Mouse (Mus musculus) CH12.LX (cell line): ENCODE measurements around the gene Schip1.

Source experiments
- CTCF ChIP-seq, 2 experiments: IDR thresholded peaks in 1 of 2; conservative IDR thresholded peaks in 1 of 2; 2 replicates each; pipeline ENCODE4 v1.5.1; 2011 to 2012; ENCODE audit warnings: low read depth in 2 of 2, low read length in 2 of 2, improper control_type of control experiment in 1 of 2, inconsistent platforms in 1 of 2, mild to moderate bottlenecking in 1 of 2, moderate library complexity in 1 of 2
- POLR2A ChIP-seq: IDR thresholded peaks from 2 replicates; pipeline ENCODE4 v1.6.1; 2011; ENCODE audit warnings: low read depth, mild to moderate bottlenecking, improper control_type of control experiment, low read length
- USF2 ChIP-seq: conservative IDR thresholded peaks from 2 replicates; pipeline ENCODE4 v1.6.1; 2011; ENCODE audit warnings: low read depth, low read length, improper control_type of control experiment
- ZMIZ1 ChIP-seq: IDR thresholded peaks from 2 replicates; pipeline ENCODE4 v1.6.1; 2012; ENCODE audit warnings: low read depth, mild to moderate bottlenecking, inconsistent platforms, low read length, improper control_type of control experiment

DNA sequence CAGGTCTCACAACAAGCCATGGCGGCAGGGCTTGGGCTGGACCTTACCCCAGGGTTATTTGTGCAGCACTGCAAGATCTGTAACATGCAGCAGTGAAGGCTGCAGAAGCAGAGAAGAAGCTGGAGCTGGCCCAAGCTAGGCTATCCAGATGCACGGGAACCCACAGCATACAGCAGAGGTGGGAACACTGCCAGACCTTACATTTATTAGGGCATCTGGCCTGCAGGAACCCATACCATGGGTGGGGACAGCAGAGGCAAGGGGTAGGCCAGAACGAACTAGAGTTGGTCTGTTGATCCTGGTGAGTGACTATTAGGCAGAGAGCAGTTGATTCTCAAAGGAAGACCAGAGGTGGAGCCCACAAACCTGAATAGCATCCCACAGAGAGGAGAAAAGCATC is 178.6 kb downstream of the Schip1 start:
- TF ChIP-seq USF2, result no peak
- TF ChIP-seq ZMIZ1, result no peak
- no peak for TF ChIP-seq POLR2A
- no peak for TF ChIP-seq CTCF (conservative IDR thresholded peaks at IDR 0.05 in 1 of 2, IDR thresholded peaks at IDR 0.05 in 1 of 2; ENCODE audit: low read depth in 2 of 2, low read length in 2 of 2)
